Mouse (Mus musculus) hindbrain, postnatal 0 days (tissue): ENCODE measurements at regions not wholly inside any gene's neighbourhood (a gene's known extent, or its start where the extent isn't known, plus 50 kb on each side); places are given as distances from the start of the nearest gene placed in this dataset.

Source experiments
- ATAC-seq: fragments of 200-750 bp; cut with Nextera tagmentation; 2 replicates; pipeline ENCODE4 v1.8.0; 2017; ENCODE audit warnings: mild to moderate bottlenecking, moderate TSS enrichment, moderate library complexity
- DNase-seq: peaks from one replicate; pipeline ENCODE4 v3.0.0-alpha.2; 2015; ENCODE audit warnings: low spot score
- H3K27ac ChIP-seq: fragments of 300-500 bp; sonication (generic); 2 replicates; pipeline ENCODE4 v1.5.1; 2014; ENCODE audit warnings: mild to moderate bottlenecking
- H3K27me3 ChIP-seq: fragments of 300-500 bp; sonication (generic); 2 replicates; pipeline ENCODE4 v1.6.1; 2014; ENCODE audit warnings: low read length, mixed read lengths; ENCODE audit not compliant: insufficient read depth
- H3K36me3 ChIP-seq: fragments of 300-500 bp; sonication (generic); 2 replicates; pipeline ENCODE4 v1.6.1; 2014; ENCODE audit warnings: low read length, mixed read lengths; ENCODE audit not compliant: insufficient read depth
- H3K4me1 ChIP-seq: fragments of 300-500 bp; sonication (generic); 2 replicates; pipeline ENCODE4 v1.6.1; 2014; ENCODE audit warnings: antibody characterized with exemption, low read length, mixed read lengths; ENCODE audit not compliant: insufficient read depth
- H3K4me2 ChIP-seq: fragments of 300-500 bp; sonication (generic); 2 replicates; pipeline ENCODE4 v1.6.1; 2014; ENCODE audit warnings: low read depth, mild to moderate bottlenecking, low read length, moderate library complexity, mixed read lengths
- H3K4me3 ChIP-seq: fragments of 300-500 bp; sonication (generic); 2 replicates; pipeline ENCODE4 v1.5.1; 2014; ENCODE audit warnings: low read length
- H3K9ac ChIP-seq: fragments of 300-500 bp; sonication (generic); replicated peaks from 2 replicates; pipeline ENCODE4 v1.6.1; 2014; ENCODE audit warnings: mild to moderate bottlenecking, low read length, moderate library complexity, mixed read lengths
- H3K9me3 ChIP-seq: fragments of 300-500 bp; sonication (generic); 2 replicates; pipeline ENCODE4 v1.6.1; 2016; ENCODE audit warnings: low read length, mixed read lengths
- CTCF ChIP-seq: IDR thresholded peaks from 2 replicates; pipeline ENCODE4 v1.5.1; 2016; ENCODE audit warnings: antibody characterized with exemption, control low read depth, low read depth
- WGBS: fragments of 180-500 bp; shearing (Covaris S2); extraction: QIAGEN DNeasy Blood & Tissue Kit; methylation state at CpG from one replicate; pipeline ENCODE4 v1.1.7; 2014; 5-methylcytosine and 5-hydroxymethylcytosine counted together

- H3K36me3 ChIP-seq, result no peaks in the 10 kb centered on the region
- no peak for TF ChIP-seq CTCF
- DNase-seq, result no peak
- no peak overlapping the region for H3K27ac ChIP-seq
- 87% methylated on average over 2 of the region's 2 CpGs for WGBS
- no peaks in the 10 kb centered on the region for H3K9me3 ChIP-seq
- H3K9ac ChIP-seq, result no peak overlapping the region
- ATAC-seq, result no peak
- H3K27me3 ChIP-seq, result no peaks in the 10 kb centered on the region
- H3K4me1 ChIP-seq, result no peaks in the 10 kb centered on the region
- H3K4me3 ChIP-seq, result no peak overlapping the region
- H3K4me2 ChIP-seq, result no peak overlapping the region
Measured at GRCm38 (mm10) chr2:145003509-145003908, 164.0 kb upstream of the Slc24a3 start.

GRCm38 (mm10) chr2:145010674-145011073 lies 156.9 kb upstream of the Slc24a3 start:
- H3K27ac ChIP-seq, result no peak overlapping the region
- DNase-seq (no peak), ATAC-seq (no peak)
- H3K4me3 ChIP-seq, result no peak overlapping the region
- no peaks in the 10 kb centered on the region for H3K9me3 ChIP-seq
- H3K4me1 ChIP-seq, result no peaks in the 10 kb centered on the region
- no peak overlapping the region for H3K9ac ChIP-seq
- TF ChIP-seq CTCF, result 0 out of 2 replicates have a peak, but pooled peaks have one; percentile 10
- H3K27me3 ChIP-seq, result no peaks in the 10 kb centered on the region
- H3K36me3 ChIP-seq, result no peaks in the 10 kb centered on the region
- no peak overlapping the region for H3K4me2 ChIP-seq

- H3K9me3 ChIP-seq, result no peaks in the 10 kb centered on the region
- H3K4me3 ChIP-seq, result no peak overlapping the region
- ATAC-seq (no peak), DNase-seq (no peak)
- no peaks in the 10 kb centered on the region for H3K36me3 ChIP-seq
- no peak overlapping the region for H3K27ac ChIP-seq
- 90% methylated on average over 4 of the region's 4 CpGs for WGBS
- no peak overlapping the region for H3K9ac ChIP-seq
- TF ChIP-seq CTCF, result no peak
- no peaks in the 10 kb centered on the region for H3K27me3 ChIP-seq
- H3K4me2 ChIP-seq, result no peak overlapping the region
- H3K4me1 ChIP-seq, result no peaks in the 10 kb centered on the region
Measured at GRCm38 (mm10) chr2:145011221-145011620, 156.3 kb upstream of the Slc24a3 start.

GRCm38 (mm10) chr2:145015951-145016350 lies 151.6 kb upstream of the Slc24a3 start:
- H3K9me3 ChIP-seq, result no peaks in the 10 kb centered on the region
- no peak overlapping the region for H3K9ac ChIP-seq
- 76% methylated on average over 5 of the region's 5 CpGs for WGBS
- no peaks in the 10 kb centered on the region for H3K4me1 ChIP-seq
- no peak overlapping the region for H3K4me2 ChIP-seq
- no peak overlapping the region for H3K4me3 ChIP-seq
- H3K36me3 ChIP-seq, result no peaks in the 10 kb centered on the region
- H3K27ac ChIP-seq, result no peak overlapping the region
- ATAC-seq, result no peak
- no peaks in the 10 kb centered on the region for H3K27me3 ChIP-seq
- no peak for DNase-seq
- no peak for TF ChIP-seq CTCF

GRCm38 (mm10) chr2:145016939-145017338 lies 150.6 kb upstream of the Slc24a3 start:
- H3K27ac ChIP-seq, result no peak overlapping the region
- no peak overlapping the region for H3K9ac ChIP-seq
- no peaks in the 10 kb centered on the region for H3K27me3 ChIP-seq
- no peak overlapping the region for H3K4me3 ChIP-seq
- no peak for ATAC-seq
- no peaks in the 10 kb centered on the region for H3K4me1 ChIP-seq
- H3K36me3 ChIP-seq, result no peaks in the 10 kb centered on the region
- no peak for DNase-seq
- H3K9me3 ChIP-seq, result no peaks in the 10 kb centered on the region
- no peak overlapping the region for H3K4me2 ChIP-seq
- TF ChIP-seq CTCF, result no peak

GRCm38 (mm10) chr2:145017625-145018167 lies 149.9 kb upstream of the Slc24a3 start:
- Histone ChIP-seq H3K27me3 (no peaks in the 10 kb centered on the region), H3K27ac (no peak overlapping the region), H3K4me2 (no peak overlapping the region), H3K9ac (no peak overlapping the region), H3K4me1 (no peaks in the 10 kb centered on the region), H3K4me3 (no peak overlapping the region), H3K9me3 (no peaks in the 10 kb centered on the region), H3K36me3 (no peaks in the 10 kb centered on the region)
- no peak for TF ChIP-seq CTCF
- 40% methylated on average over 2 of the region's 2 CpGs for WGBS
- ATAC-seq (no peak), DNase-seq (no peak)

- no peaks in the 10 kb centered on the region for H3K36me3 ChIP-seq
- no peak for ATAC-seq
- TF ChIP-seq CTCF, result no peak
- no peak overlapping the region for H3K27ac ChIP-seq
- no peak for DNase-seq
- H3K9me3 ChIP-seq, result no peaks in the 10 kb centered on the region
- H3K4me1 ChIP-seq, result no peaks in the 10 kb centered on the region
- 76% methylated on average over 2 of the region's 2 CpGs for WGBS
- no peaks in the 10 kb centered on the region for H3K27me3 ChIP-seq
- no peak overlapping the region for H3K4me3 ChIP-seq
- no peak overlapping the region for H3K4me2 ChIP-seq
- H3K9ac ChIP-seq, result no peak overlapping the region
Measured at GRCm38 (mm10) chr2:145047743-145048142, 119.8 kb upstream of the Slc24a3 start.
